25 mouse cellular contexts compared by ENCODE assay signal in the genomic region with DNA sequence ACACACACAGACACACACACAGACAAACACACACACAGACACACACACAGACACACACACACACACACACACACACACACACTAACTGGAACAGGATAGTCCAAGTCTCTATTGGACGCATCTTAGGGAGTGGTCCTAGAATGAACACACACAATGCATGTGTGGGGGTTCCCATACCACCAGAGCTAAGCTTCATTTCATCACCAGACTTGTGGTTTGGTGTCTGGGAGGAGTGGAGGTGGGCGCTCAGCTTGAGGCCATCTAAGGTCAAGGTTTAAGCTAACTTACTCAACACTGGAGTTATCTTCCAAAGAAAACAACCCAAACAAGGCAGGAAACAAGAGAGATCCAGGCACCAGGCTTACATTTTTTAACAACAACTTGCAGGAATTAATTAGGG.
"Had no signal": no experiment of that assay in that cellular context is flagged by ENCODE, and none has a peak within 500 bp of the region (broad histone marks: within the 10 kb centered on the region; RNA-seq: fewer than 3 reads in every experiment).

No protein-coding gene starts in this region.

- DNase-seq: gastrocnemius, adult 2 months; gastrocnemius, postnatal 10 days; gastrocnemius, postnatal 25 days; heart, adult 18-20 months; heart, postnatal 14 days; heart, postnatal 36 days; kidney, adult 11 months; kidney, adult 2 months; kidney, adult 9 months; kidney, postnatal 14 days; kidney, postnatal 36 days; layer of hippocampus, adult 9-11 months; layer of hippocampus, postnatal 36 days; left cerebral cortex, postnatal 4 days had no signal

- H3K36me3 ChIP-seq: heart, embryonic 10.5 days; heart, embryonic 13.5 days; heart, embryonic 15.5 days; hindbrain, embryonic 13.5 days; hindbrain, embryonic 15.5 days; limb, embryonic 13.5 days; limb, embryonic 15.5 days; liver, embryonic 12.5 days had no signal

- H3K4me2 ChIP-seq: heart, embryonic 13.5 days; heart, embryonic 15.5 days; hindbrain, embryonic 13.5 days; hindbrain, embryonic 15.5 days; limb, embryonic 13.5 days; limb, embryonic 15.5 days; liver, embryonic 12.5 days had no signal

- ATAC-seq: hindbrain, postnatal 0 days; intestine, embryonic 16.5 days; liver, embryonic 12.5 days had no signal

- H3K4me1 ChIP-seq: heart, embryonic 15.5 days; hindbrain, embryonic 15.5 days; limb, embryonic 13.5 days; liver, embryonic 12.5 days had no signal

- H3K27me3 ChIP-seq: heart, embryonic 13.5 days; heart, embryonic 15.5 days; hindbrain, embryonic 15.5 days; limb, embryonic 13.5 days; limb, embryonic 15.5 days; liver, embryonic 12.5 days had no signal

- H3K27ac ChIP-seq: gastrocnemius, adult 2 months; heart, embryonic 10.5 days; heart, embryonic 13.5 days; heart, embryonic 15.5 days; hindbrain, embryonic 13.5 days; hindbrain, embryonic 15.5 days; hindbrain, postnatal 0 days; limb, embryonic 13.5 days; limb, embryonic 15.5 days; liver, embryonic 12.5 days; liver, embryonic 14.5 days had no signal

- H3K4me3 ChIP-seq: gastrocnemius, adult 2 months; heart, embryonic 10.5 days; heart, embryonic 13.5 days; heart, embryonic 15.5 days; hindbrain, embryonic 13.5 days; hindbrain, embryonic 15.5 days; limb, embryonic 13.5 days; limb, embryonic 15.5 days; liver, embryonic 12.5 days had no signal

- H3K9ac ChIP-seq: heart, embryonic 13.5 days; heart, embryonic 15.5 days; hindbrain, embryonic 13.5 days; hindbrain, embryonic 15.5 days; limb, embryonic 13.5 days; limb, embryonic 15.5 days; liver, embryonic 12.5 days; liver, embryonic 14.5 days had no signal

- H3K9me3 ChIP-seq: heart, embryonic 10.5 days; heart, embryonic 13.5 days; heart, embryonic 15.5 days; hindbrain, embryonic 13.5 days; hindbrain, embryonic 15.5 days; limb, embryonic 13.5 days; limb, embryonic 15.5 days; liver, embryonic 12.5 days had no signal
